Mouse (Mus musculus): ENCODE results near the gene S100pbp.
A peak's percentile ranks its signal among the peaks of the same experiment; 100 is the strongest.

S100pbp gene

GRCm38 (mm10) chr4:129146392-129146791 is 43.1 kb downstream of the S100pbp start:
- no peak for DNase-seq

GRCm38 (mm10) chr4:129145943-129146342 is 43.6 kb downstream of the S100pbp start:
- no peak for DNase-seq

GRCm38 (mm10) chr4:129145411-129145810 is 44.1 kb downstream of the S100pbp start:
- no peak for DNase-seq

GRCm38 (mm10) chr4:129144401-129145367 is 44.8 kb downstream of the S100pbp start:
- DNase-seq: peak; percentile 69

- DNase-seq: no peak
Measured at GRCm38 (mm10) chr4:129143509-129143908, 46.0 kb downstream of the S100pbp start.

GRCm38 (mm10) chr4:129142439-129143045 is 47.0 kb downstream of the S100pbp start:
- DNase-seq: no peak

- DNase-seq: no peak
Measured at GRCm38 (mm10) chr4:129141560-129142438, 47.7 kb downstream of the S100pbp start.

GRCm38 (mm10) chr4:129140808-129141207 is 48.7 kb downstream of the S100pbp start:
- no peak for DNase-seq

GRCm38 (mm10) chr4:129139642-129140041 is 49.9 kb downstream of the S100pbp start:
- DNase-seq: no peak

GRCm38 (mm10) chr4:129137392-129138321 is 51.9 kb downstream of the S100pbp start:
- DNase-seq: no peak

GRCm38 (mm10) chr4:129136579-129137391 is 52.7 kb downstream of the S100pbp start, which contains the start of gene Fndc5:
Gene Fndc5 (plus strand): TSS chr4:129136999.
- DNase-seq: no peak

- DNase-seq: no peak
Measured at GRCm38 (mm10) chr4:129136189-129136578, 53.3 kb downstream of the S100pbp start.

GRCm38 (mm10) chr4:129135637-129136036 is 53.9 kb downstream of the S100pbp start:
- DNase-seq: no peak

GRCm38 (mm10) chr4:129134799-129135585 is 54.5 kb downstream of the S100pbp start:
- peak; percentile 79 for DNase-seq

- DNase-seq: no peak
Measured at GRCm38 (mm10) chr4:129130755-129131303, 58.7 kb downstream of the S100pbp start.

- no peak for DNase-seq
Measured at GRCm38 (mm10) chr4:129130149-129130548, 59.4 kb downstream of the S100pbp start.

- no peak for DNase-seq
Measured at GRCm38 (mm10) chr4:129129387-129129786, 60.1 kb downstream of the S100pbp start.

- no peak for DNase-seq
Measured at GRCm38 (mm10) chr4:129128582-129129338, 60.8 kb downstream of the S100pbp start.

All from right cerebral cortex, postnatal 14 days (tissue).